In the genomic region with DNA sequence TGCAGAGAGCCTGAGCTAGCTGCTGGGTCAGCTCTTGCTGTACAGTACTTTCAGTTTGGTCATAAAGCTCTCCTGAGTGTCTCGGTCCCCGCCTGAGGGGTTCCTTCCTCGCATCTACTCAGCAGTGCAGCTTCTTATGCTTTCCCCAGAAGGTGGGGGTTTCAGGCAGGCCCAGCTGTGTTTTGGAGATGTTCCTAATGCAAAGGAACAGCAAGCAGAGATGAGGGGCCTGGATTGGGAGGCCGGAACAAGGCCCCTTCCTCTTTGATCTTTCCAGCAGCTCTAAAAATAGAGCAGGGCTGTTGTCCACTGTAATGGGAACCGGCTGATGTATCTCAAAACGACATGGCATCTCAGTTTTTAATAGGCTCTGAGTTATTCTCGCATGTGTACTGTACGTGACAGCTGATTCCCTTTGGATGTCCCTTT, we compare ENCODE assay signal across 10 mouse cellular contexts.
A peak's percentile ranks its signal among the peaks of the same experiment; 100 is the strongest.
DNase-seq lines count a peak whose midpoint lies in the region; ATAC-seq and TF ChIP-seq lines count a peak whose summit lies in the region.
"Had no signal": no experiment of that assay in that cellular context is flagged by ENCODE, and none has a peak within 500 bp of the region (broad histone marks: within the 10 kb centered on the region; RNA-seq: fewer than 3 reads in every experiment).

No protein-coding gene starts in this region.

- no peaks in the 10 kb centered on the region for H3K36me3 ChIP-seq in kidney, embryonic 14.5 days (ENCODE audit: control insufficient read depth, insufficient read depth, low read length)
- no peaks in the 10 kb centered on the region for H3K36me3 ChIP-seq in kidney, adult 2 months (ENCODE audit: control insufficient read depth, insufficient read depth, low read length)
- H3K36me3 ChIP-seq in embryonic facial prominence, embryonic 11.5 days (replicated peaks; ENCODE audit: control insufficient read depth, insufficient read depth, low read depth, low read length) = no peaks in the 10 kb centered on the region

- no peaks in the 10 kb centered on the region for H3K9me3 ChIP-seq in kidney, embryonic 14.5 days (ENCODE audit: control insufficient read depth, low read length)
- H3K9me3 ChIP-seq in embryonic facial prominence, embryonic 11.5 days (replicated peaks; ENCODE audit: control insufficient read depth, low read length) = no peaks in the 10 kb centered on the region

- no peak overlapping the region for H3K4me3 ChIP-seq in kidney, embryonic 14.5 days (ENCODE audit: low read length)
- H3K4me3 ChIP-seq in kidney, adult 2 months (ENCODE audit: insufficient read depth, low read depth, low read length) = no peak overlapping the region
- no peak overlapping the region for H3K4me3 ChIP-seq in embryonic facial prominence, embryonic 11.5 days (ENCODE audit: low read depth, low read length)

- peak; percentile 66 for ATAC-seq in kidney, embryonic 14.5 days (ENCODE audit: low FRiP score, low TSS enrichment)
- no peak for ATAC-seq in embryonic facial prominence, embryonic 11.5 days (replicated peaks; ENCODE audit: insufficient number of reproducible peaks, low FRiP score, low TSS enrichment, low read depth)

- TF ChIP-seq CTCF in kidney, adult 2 months (conservative IDR thresholded peaks at IDR 0.05; ENCODE audit: insufficient read depth, insufficient read length, low read depth, low read length) = no peak

- TF ChIP-seq POLR2A in kidney, adult 2 months (IDR thresholded peaks at IDR 0.05; ENCODE audit: low read depth, low read length) = no peak

- H3K27ac ChIP-seq in kidney, embryonic 14.5 days (ENCODE audit: low read depth, low read length) = peak overlapping the region; percentile 68; the same call in 1 of the 2 replicates
- no peak overlapping the region for H3K27ac ChIP-seq in kidney, adult 2 months (ENCODE audit: insufficient read depth, low read depth, low read length)
- H3K27ac ChIP-seq in embryonic facial prominence, embryonic 11.5 days (replicated peaks; ENCODE audit: low read depth, low read length) = 0 out of 2 replicates have a peak overlapping the region, but pooled peaks have one; percentile 14

- no peak overlapping the region; the same call in 1 of the 2 replicates for H3K4me2 ChIP-seq in kidney, embryonic 14.5 days (replicated peaks; ENCODE audit: low read depth, low read length)
- no peak overlapping the region for H3K4me2 ChIP-seq in embryonic facial prominence, embryonic 11.5 days (ENCODE audit: low read depth, low read length)

- 11% methylated on average over 8 of the region's 8 CpGs for WGBS in kidney, embryonic 14.5 days
- WGBS in kidney, adult 2 months = 72% methylated on average over 8 of the region's 8 CpGs
- 33% methylated on average over 8 of the region's 8 CpGs for WGBS in embryonic facial prominence, embryonic 11.5 days

- peak; percentile 42 for DNase-seq in embryo, embryonic 11 days
- no peak for DNase-seq in embryo, embryonic 10 days (ENCODE audit: low spot score)
- no peak for DNase-seq in kidney, adult 2 months
- peak; percentile 48 for DNase-seq in embryonic facial prominence, embryonic 11.5 days (ENCODE audit: low spot score)
- DNase-seq in lung, postnatal 4 days = peak; percentile 14 to 55
- DNase-seq in natural killer cell, adult 2 months (ENCODE audit: low spot score in 2 of 2) = no peak
- no peak for DNase-seq in layer of hippocampus, postnatal 36 days
- DNase-seq: adrenal gland, postnatal 36 days; cerebellum, postnatal 10 days had no signal

- 0 out of 2 replicates have a peak overlapping the region, but pooled peaks have one; percentile 13 for H3K9ac ChIP-seq in kidney, embryonic 14.5 days (ENCODE audit: low read depth, low read length)
- no peak overlapping the region for H3K9ac ChIP-seq in embryonic facial prominence, embryonic 11.5 days (replicated peaks; ENCODE audit: low read length)

- peaks cover 21% of the 10 kb centered on the region for H3K4me1 ChIP-seq in kidney, embryonic 14.5 days (ENCODE audit: control insufficient read depth, insufficient read depth, low read length)
- H3K4me1 ChIP-seq in kidney, adult 2 months (ENCODE audit: control insufficient read depth, insufficient read depth, low read length) = no peaks in the 10 kb centered on the region
- peaks cover 6% of the 10 kb centered on the region for H3K4me1 ChIP-seq in embryonic facial prominence, embryonic 11.5 days (ENCODE audit: control insufficient read depth, insufficient read depth, low read length)

- no peaks in the 10 kb centered on the region for H3K27me3 ChIP-seq in kidney, embryonic 14.5 days (ENCODE audit: control insufficient read depth, insufficient read depth, low read length)
- H3K27me3 ChIP-seq in kidney, adult 2 months (replicated peaks; ENCODE audit: control insufficient read depth, insufficient read depth, low read length) = no peaks in the 10 kb centered on the region
- H3K27me3 ChIP-seq in embryonic facial prominence, embryonic 11.5 days (ENCODE audit: control insufficient read depth, insufficient read depth, low read length) = no peaks in the 10 kb centered on the region

Comparison
In these comparisons a context has a peak if more than half of its experiments do, and no peak if none do; other contexts are left out.
1. DNase-seq: peak in embryo, embryonic 11 days (single experiment), embryonic facial prominence, embryonic 11.5 days (single experiment) and lung, postnatal 4 days (2 of 2); none in embryo, embryonic 10 days (single experiment), kidney, adult 2 months (single experiment), natural killer cell, adult 2 months (0 of 2) and layer of hippocampus, postnatal 36 days (0 of 2).